Mouse (Mus musculus): Measurements from ENCODE around the gene Olfr624. TPM values are rescaled to one million over a fixed set of nuclear protein-coding genes. Genes with fewer than 3 reads are reported as not detected.

Gene Olfr624
- not detected in 2 replicates for polyA plus RNA-seq (2012; rRNA removed; ENCODE audit: low replicate concordance)

DNA sequence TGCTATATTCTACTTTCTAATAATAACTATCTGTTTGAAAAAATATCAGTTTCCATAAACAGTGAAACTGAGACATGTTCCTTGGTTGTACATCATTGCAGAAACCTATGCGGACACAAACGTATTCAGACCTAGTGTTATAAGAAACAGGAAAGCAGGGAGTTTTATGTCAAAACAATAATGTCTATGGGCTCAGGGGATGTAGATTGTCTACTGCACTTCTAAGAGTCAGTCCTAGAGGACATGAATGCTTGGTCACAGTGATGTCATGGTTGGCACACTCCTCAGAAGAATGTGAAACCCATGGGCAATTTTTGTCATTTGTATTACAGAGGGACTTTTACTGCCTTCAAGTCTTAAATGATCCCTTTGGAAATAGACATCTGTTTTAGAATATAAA, at the start of gene Olfr624:
Gene Olfr624 (minus strand): TSS at position 101 of the 400 bp plus-strand sequence.

DNA sequence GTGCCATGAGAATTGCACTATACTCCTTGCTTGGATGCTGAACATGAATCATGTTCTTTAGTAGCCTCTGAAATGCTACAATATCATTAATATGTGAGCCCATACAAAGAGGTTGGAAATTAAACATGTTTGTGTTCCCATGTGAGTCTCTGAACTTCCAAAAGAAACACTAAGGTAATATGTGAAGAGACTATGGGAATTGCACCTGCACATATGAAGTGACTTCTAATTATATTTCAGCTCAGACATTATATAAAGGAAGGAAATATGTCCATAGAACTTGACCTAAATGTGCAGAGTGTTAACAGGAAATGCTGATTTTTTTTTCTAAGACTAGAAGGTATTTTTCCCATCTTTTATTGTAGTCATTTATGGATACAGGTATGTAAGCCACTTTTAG, 43.4 kb upstream of the Olfr624 start, which contains the start of gene Olfr243:
Gene Olfr243 (plus strand): TSS at position 301 of the 400 bp plus-strand sequence.

DNA sequence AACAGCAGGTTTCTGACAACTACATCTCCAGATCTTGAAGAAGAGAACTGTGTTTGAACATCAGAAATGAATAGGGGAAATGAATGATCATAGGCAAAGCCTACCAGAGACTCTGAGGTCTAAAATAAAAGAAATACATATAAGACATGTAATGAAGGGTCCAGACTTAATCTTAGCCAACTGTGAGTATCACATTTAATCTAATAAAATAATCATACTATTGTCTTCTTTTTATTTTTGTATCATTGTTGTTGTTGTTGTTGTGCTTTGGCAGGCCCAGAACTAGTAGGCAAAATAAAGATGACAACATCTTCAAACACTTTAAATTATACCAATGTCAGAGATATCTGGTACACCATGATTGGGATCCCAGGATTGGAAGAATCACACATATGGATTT, 11.4 kb upstream of the Olfr624 start, which contains the start of gene Olfr625-ps1:
Gene Olfr625-ps1 (plus strand): TSS at position 301 of the 400 bp plus-strand sequence.

DNA sequence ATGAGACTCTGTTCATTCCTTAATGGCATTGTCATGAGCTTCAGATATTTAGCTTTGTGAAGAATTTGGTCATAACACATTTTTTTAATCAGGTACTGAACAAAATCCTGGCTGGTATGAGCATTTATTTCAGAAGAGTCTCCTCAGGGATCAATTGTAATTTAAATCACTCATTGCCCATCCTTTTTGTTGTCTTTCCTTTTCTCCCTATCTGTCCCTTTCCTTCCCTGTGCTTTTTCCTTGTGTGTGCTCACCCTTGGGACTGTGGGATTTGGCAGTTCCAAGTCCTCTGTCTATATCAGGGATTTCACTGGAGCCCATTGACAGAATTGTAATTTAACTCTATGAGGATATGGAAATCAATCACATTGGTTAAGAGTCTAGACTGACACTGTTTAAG, 7.4 kb downstream of the Olfr624 start, which contains the start of gene Olfr623:
Gene Olfr623 (minus strand): TSS at position 101 of the 400 bp plus-strand sequence.

DNA sequence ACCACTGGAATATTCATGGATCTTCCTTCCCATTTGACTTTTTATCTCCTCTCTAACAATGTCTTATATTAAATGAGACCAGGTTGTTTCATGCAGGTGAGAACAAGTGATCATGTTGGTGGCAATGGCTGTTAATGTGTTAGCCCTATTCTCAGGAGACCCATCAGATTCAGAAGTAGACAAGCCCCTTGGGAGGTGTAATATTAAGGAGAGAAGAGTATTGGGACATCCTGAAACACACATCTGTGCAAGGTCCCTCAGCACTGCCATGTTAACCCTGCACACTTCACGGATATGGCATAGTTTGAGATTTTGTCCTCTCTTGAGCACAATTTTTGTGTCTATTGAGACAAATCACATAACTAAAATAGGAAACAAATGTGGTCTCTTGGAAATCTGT, 28.4 kb downstream of the Olfr624 start, which contains the start of gene Olfr622:
Gene Olfr622 (minus strand): TSS at position 101 of the 400 bp plus-strand sequence.

Other genes with a start within 250 kb of the Olfr624 start
- not detected in 2 replicates for gene Olfr605, start 225.8 kb downstream of the Olfr624 start, polyA plus RNA-seq (2012; rRNA removed; ENCODE audit: low replicate concordance)
- not detected in 2 replicates for gene Olfr606, start 222.1 kb downstream of the Olfr624 start, polyA plus RNA-seq (2012; rRNA removed; ENCODE audit: low replicate concordance)
- gene Olfr607, start 207.0 kb downstream of the Olfr624 start, polyA plus RNA-seq (2012; rRNA removed; ENCODE audit: low replicate concordance) = not detected in 2 replicates
- not detected in 2 replicates for gene Olfr608, start 201.3 kb downstream of the Olfr624 start, polyA plus RNA-seq (2012; rRNA removed; ENCODE audit: low replicate concordance)
- gene Olfr609, start 173.1 kb downstream of the Olfr624 start, polyA plus RNA-seq (2012; rRNA removed; ENCODE audit: low replicate concordance) = not detected in 2 replicates
- gene Olfr610, start 159.1 kb downstream of the Olfr624 start, polyA plus RNA-seq (2012; rRNA removed; ENCODE audit: low replicate concordance) = not detected in 2 replicates
- not detected in 2 replicates for gene Olfr611, start 150.3 kb downstream of the Olfr624 start, polyA plus RNA-seq (2012; rRNA removed; ENCODE audit: low replicate concordance)
- not detected in 2 replicates for gene Olfr612, start 128.5 kb downstream of the Olfr624 start, polyA plus RNA-seq (2012; rRNA removed; ENCODE audit: low replicate concordance)
- gene Olfr613, start 123.1 kb downstream of the Olfr624 start, polyA plus RNA-seq (2012; rRNA removed; ENCODE audit: low replicate concordance) = not detected in 2 replicates
- gene Olfr615, start 115.1 kb downstream of the Olfr624 start, polyA plus RNA-seq (2012; rRNA removed; ENCODE audit: low replicate concordance) = not detected in 2 replicates
- gene Olfr616, start 102.0 kb downstream of the Olfr624 start, polyA plus RNA-seq (2012; rRNA removed; ENCODE audit: low replicate concordance) = not detected in 2 replicates
- not detected in 2 replicates for gene Olfr617, start 98.1 kb downstream of the Olfr624 start, polyA plus RNA-seq (2012; rRNA removed; ENCODE audit: low replicate concordance)
- gene Olfr618, start 81.1 kb downstream of the Olfr624 start, polyA plus RNA-seq (2012; rRNA removed; ENCODE audit: low replicate concordance) = not detected in 2 replicates
- not detected in 2 replicates for gene Olfr619, start 70.6 kb downstream of the Olfr624 start, polyA plus RNA-seq (2012; rRNA removed; ENCODE audit: low replicate concordance)
- not detected in 2 replicates for gene Olfr620, start 58.7 kb downstream of the Olfr624 start, polyA plus RNA-seq (2012; rRNA removed; ENCODE audit: low replicate concordance)
- not detected in 2 replicates for gene Olfr622, start 28.5 kb downstream of the Olfr624 start, polyA plus RNA-seq (2012; rRNA removed; ENCODE audit: low replicate concordance)
- not detected in 2 replicates for gene Olfr623, start 7.5 kb downstream of the Olfr624 start, polyA plus RNA-seq (2012; rRNA removed; ENCODE audit: low replicate concordance)
- not detected in 2 replicates for gene Olfr625-ps1, start 11.5 kb upstream of the Olfr624 start, polyA plus RNA-seq (2012; rRNA removed; ENCODE audit: low replicate concordance)
- not detected in 2 replicates for gene Olfr243, start 43.5 kb upstream of the Olfr624 start, polyA plus RNA-seq (2012; rRNA removed; ENCODE audit: low replicate concordance)
- not detected in 2 replicates for gene Olfr628, start 59.2 kb upstream of the Olfr624 start, polyA plus RNA-seq (2012; rRNA removed; ENCODE audit: low replicate concordance)
- gene Olfr629, start 73.8 kb upstream of the Olfr624 start, polyA plus RNA-seq (2012; rRNA removed; ENCODE audit: low replicate concordance) = not detected in 2 replicates
- not detected in 2 replicates for gene Olfr630, start 86.1 kb upstream of the Olfr624 start, polyA plus RNA-seq (2012; rRNA removed; ENCODE audit: low replicate concordance)
- gene Olfr69, start 100.4 kb upstream of the Olfr624 start, polyA plus RNA-seq (2012; rRNA removed; ENCODE audit: low replicate concordance) = not detected in 2 replicates
- not detected in 2 replicates for gene Olfr68, start 108.5 kb upstream of the Olfr624 start, polyA plus RNA-seq (2012; rRNA removed; ENCODE audit: low replicate concordance)
- gene Olfr67, start 120.6 kb upstream of the Olfr624 start, polyA plus RNA-seq (2012; rRNA removed; ENCODE audit: low replicate concordance) = not detected in 2 replicates
- 130 and 168 TPM in 2 replicates for gene Hbb-bt, start 142.8 kb upstream of the Olfr624 start, polyA plus RNA-seq (2012; rRNA removed; ENCODE audit: low replicate concordance)
- 1,520 and 2,066 TPM in 2 replicates for gene Hbb-bs, start 156.9 kb upstream of the Olfr624 start, polyA plus RNA-seq (2012; rRNA removed; ENCODE audit: low replicate concordance)
- gene Hbb-bh2, start 169.3 kb upstream of the Olfr624 start, polyA plus RNA-seq (2012; rRNA removed; ENCODE audit: low replicate concordance) = not detected in 2 replicates
- not detected in 2 replicates for gene Hbb-bh1, start 172.0 kb upstream of the Olfr624 start, polyA plus RNA-seq (2012; rRNA removed; ENCODE audit: low replicate concordance)
- not detected in 2 replicates for gene Hbb-y, start 182.0 kb upstream of the Olfr624 start, polyA plus RNA-seq (2012; rRNA removed; ENCODE audit: low replicate concordance)
- not detected in 2 replicates for gene Olfr66, start 215.1 kb upstream of the Olfr624 start, polyA plus RNA-seq (2012; rRNA removed; ENCODE audit: low replicate concordance)
- not detected in 2 replicates for gene Olfr64, start 223.3 kb upstream of the Olfr624 start, polyA plus RNA-seq (2012; rRNA removed; ENCODE audit: low replicate concordance)
- not detected in 2 replicates for gene Olfr65, start 232.3 kb upstream of the Olfr624 start, polyA plus RNA-seq (2012; rRNA removed; ENCODE audit: low replicate concordance)